Mouse (Mus musculus): ENCODE measurements at regions not wholly inside any gene's neighbourhood (a gene's known extent, or its start where the extent isn't known, plus 50 kb on each side); places are given as distances from the start of the nearest gene placed in this dataset.
A peak's percentile ranks its signal among the peaks of the same experiment; 100 is the strongest.

DNA sequence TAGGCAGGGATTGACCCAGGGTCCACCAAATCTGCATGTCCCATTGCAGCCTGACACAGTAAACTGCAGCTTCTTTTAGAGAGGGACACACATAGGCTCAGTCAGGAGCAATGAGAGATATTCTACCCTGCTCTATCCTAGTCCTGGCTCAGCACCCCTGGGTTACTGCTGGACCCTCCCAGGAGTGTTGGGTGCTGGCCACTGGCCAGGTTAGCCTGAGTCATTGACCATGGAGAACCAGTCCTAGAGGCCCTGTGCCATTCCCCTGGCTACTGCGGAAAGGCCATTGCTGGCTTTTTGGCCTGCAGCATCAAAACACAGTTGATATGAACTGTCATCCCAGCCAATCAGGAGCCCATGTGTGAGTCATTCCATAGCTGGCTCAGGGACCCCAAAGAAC lies 157.8 kb downstream of the 5730507C01Rik start:
- DNase-seq, result peak; percentile 73
